Mouse (Mus musculus) megakaryocyte, embryonic 14.5 days (primary cell): ENCODE measurements around the gene Alpk1.

Experiments used
- FLI1 ChIP-seq: IDR thresholded peaks from 2 replicates; pipeline ENCODE4 v1.6.1; 2012; ENCODE audit warnings: low read length, inconsistent platforms, mixed read lengths
- GATA1 ChIP-seq: IDR thresholded peaks from 3 replicates; pipeline ENCODE4 v1.6.1; 2012; ENCODE audit warnings: mixed read lengths, low read length, inconsistent platforms, borderline replicate concordance

- TF ChIP-seq GATA1 (no peak), FLI1 (no peak)
Measured at GRCm38 (mm10) chr3:127791595-127792561, 11.6 kb upstream of the Alpk1 start.
